Mouse (Mus musculus) liver, postnatal 0 days (tissue): Measurements from ENCODE around the gene Map3k4.

Experiments
- CTCF ChIP-seq: sonication (generic); IDR thresholded peaks from 2 replicates; pipeline ENCODE4 v1.5.1; 2016; ENCODE audit warnings: antibody characterized with exemption, low read depth
- EP300 ChIP-seq: IDR thresholded peaks from 2 replicates; pipeline ENCODE4 v1.6.1; 2016; ENCODE audit warnings: antibody characterized with exemption, low read depth, mild to moderate bottlenecking

GRCm38 (mm10) chr17:12304658-12305057, 13.9 kb downstream of the Map3k4 start:
- TF ChIP-seq CTCF: no peak
- no peak for TF ChIP-seq EP300
